Mouse (Mus musculus) lung, postnatal 0 days (tissue): ENCODE measurements at regions not wholly inside any gene's neighbourhood (a gene's known extent, or its start where the extent isn't known, plus 50 kb on each side); places are given as distances from the start of the nearest gene placed in this dataset.

Source experiments
- ATAC-seq: fragments of 200-750 bp; cut with Nextera tagmentation; 2 replicates; pipeline ENCODE4 v1.8.0; 2017; ENCODE audit warnings: moderate library complexity
- DNase-seq: peaks from one replicate; pipeline ENCODE4 v3.0.0-alpha.2; 2016; ENCODE audit warnings: low spot score
- H3K27ac ChIP-seq: fragments of 300-500 bp; sonication (generic); 2 replicates; pipeline ENCODE4 v1.5.1; 2014; ENCODE audit warnings: antibody characterized with exemption, mild to moderate bottlenecking, low read length, mixed read lengths
- H3K27me3 ChIP-seq: fragments of 300-500 bp; sonication (generic); replicated peaks from 2 replicates; pipeline ENCODE4 v1.6.1; 2014; ENCODE audit warnings: low read length, mixed read lengths; ENCODE audit not compliant: insufficient read depth
- H3K36me3 ChIP-seq: fragments of 300-500 bp; sonication (generic); 2 replicates; pipeline ENCODE4 v1.6.1; 2014; ENCODE audit warnings: low read length, mixed read lengths; ENCODE audit not compliant: insufficient read depth
- H3K4me1 ChIP-seq: fragments of 300-500 bp; sonication (generic); 2 replicates; pipeline ENCODE4 v1.6.1; 2014; ENCODE audit warnings: antibody characterized with exemption, low read depth, low read length, mixed read lengths; ENCODE audit not compliant: insufficient read depth
- H3K4me2 ChIP-seq: fragments of 300-500 bp; sonication (generic); replicated peaks from 2 replicates; pipeline ENCODE4 v1.6.1; 2014; ENCODE audit warnings: low read depth, mild to moderate bottlenecking, low read length, moderate library complexity, mixed read lengths
- H3K4me3 ChIP-seq: fragments of 300-500 bp; sonication (generic); 2 replicates; pipeline ENCODE4 v1.5.1; 2014; ENCODE audit warnings: low read depth, low read length
- H3K9ac ChIP-seq: fragments of 300-500 bp; sonication (generic); replicated peaks from 2 replicates; pipeline ENCODE4 v1.6.1; 2014; ENCODE audit warnings: low read depth, mild to moderate bottlenecking
- H3K9me3 ChIP-seq: fragments of 300-500 bp; sonication (generic); 2 replicates; pipeline ENCODE4 v1.6.1; 2016; ENCODE audit warnings: low read length, mixed read lengths
- CTCF ChIP-seq: IDR thresholded peaks from 2 replicates; pipeline ENCODE4 v1.5.1; 2016; ENCODE audit warnings: antibody characterized with exemption, mild to moderate bottlenecking
- EP300 ChIP-seq: IDR thresholded peaks from 2 replicates; pipeline ENCODE4 v1.6.1; 2016; ENCODE audit warnings: antibody characterized with exemption, mild to moderate bottlenecking, control low read depth
- WGBS: fragments of 180-500 bp; shearing (Covaris S2); extraction: QIAGEN DNeasy Blood & Tissue Kit; methylation state at CpG from one replicate; pipeline ENCODE4 v1.1.7; 2014; 5-methylcytosine and 5-hydroxymethylcytosine counted together

GRCm38 (mm10) chr6:100500741-100501140 is 170.2 kb downstream of the Shq1 start:
- Histone ChIP-seq H3K27me3 (no peaks in the 10 kb centered on the region), H3K36me3 (no peaks in the 10 kb centered on the region), H3K27ac (no peak overlapping the region), H3K9ac (no peak overlapping the region), H3K4me2 (no peak overlapping the region), H3K9me3 (no peaks in the 10 kb centered on the region), H3K4me1 (no peaks in the 10 kb centered on the region), H3K4me3 (no peak overlapping the region)
- WGBS: 63% methylated on average over 2 of the region's 2 CpGs
- ATAC-seq: no peak
- DNase-seq: no peak
- TF ChIP-seq EP300: no peak
- no peak for TF ChIP-seq CTCF

- ATAC-seq (no peak), DNase-seq (no peak)
- no peaks in the 10 kb centered on the region for H3K4me1 ChIP-seq
- no peak overlapping the region for H3K27ac ChIP-seq
- H3K9me3 ChIP-seq: no peaks in the 10 kb centered on the region
- H3K4me3 ChIP-seq: no peak overlapping the region
- TF ChIP-seq EP300 (no peak), CTCF (no peak)
- no peaks in the 10 kb centered on the region for H3K36me3 ChIP-seq
- no peak overlapping the region for H3K4me2 ChIP-seq
- no peaks in the 10 kb centered on the region for H3K27me3 ChIP-seq
- no peak overlapping the region for H3K9ac ChIP-seq
- 70% methylated on average over 8 of the region's 8 CpGs for WGBS
Measured at GRCm38 (mm10) chr6:100500060-100500459, 170.9 kb downstream of the Shq1 start.

GRCm38 (mm10) chr6:100498861-100499271 is 172.1 kb downstream of the Shq1 start:
- no peak for TF ChIP-seq CTCF
- TF ChIP-seq EP300: no peak
- Histone ChIP-seq H3K9ac (no peak overlapping the region), H3K27me3 (no peaks in the 10 kb centered on the region), H3K36me3 (no peaks in the 10 kb centered on the region), H3K4me1 (no peaks in the 10 kb centered on the region), H3K4me2 (no peak overlapping the region), H3K9me3 (no peaks in the 10 kb centered on the region), H3K4me3 (no peak overlapping the region), H3K27ac (no peak overlapping the region)
- ATAC-seq (no peak; the same call in 1 of the 2 replicates), DNase-seq (peak; percentile 32)
- WGBS: 54% methylated on average over 4 of the region's 4 CpGs

GRCm38 (mm10) chr6:100498126-100498525 is 172.8 kb downstream of the Shq1 start:
- H3K27me3 ChIP-seq: no peaks in the 10 kb centered on the region
- H3K4me3 ChIP-seq: no peak overlapping the region
- DNase-seq (no peak), ATAC-seq (no peak)
- no peaks in the 10 kb centered on the region for H3K4me1 ChIP-seq
- TF ChIP-seq CTCF (no peak), EP300 (no peak)
- no peak overlapping the region for H3K9ac ChIP-seq
- no peak overlapping the region for H3K4me2 ChIP-seq
- no peaks in the 10 kb centered on the region for H3K9me3 ChIP-seq
- no peaks in the 10 kb centered on the region for H3K36me3 ChIP-seq
- no peak overlapping the region for H3K27ac ChIP-seq
- 81% methylated on average over 2 of the region's 2 CpGs for WGBS

GRCm38 (mm10) chr6:100496135-100496534 is 174.8 kb downstream of the Shq1 start:
- Histone ChIP-seq H3K4me2 (no peak overlapping the region), H3K36me3 (no peaks in the 10 kb centered on the region), H3K4me3 (no peak overlapping the region), H3K9ac (no peak overlapping the region), H3K4me1 (no peaks in the 10 kb centered on the region), H3K27ac (no peak overlapping the region), H3K9me3 (no peaks in the 10 kb centered on the region), H3K27me3 (no peaks in the 10 kb centered on the region)
- TF ChIP-seq CTCF (no peak), EP300 (no peak)
- DNase-seq (no peak), ATAC-seq (no peak)

GRCm38 (mm10) chr6:100495131-100495530 is 175.8 kb downstream of the Shq1 start:
- Histone ChIP-seq H3K4me1 (no peaks in the 10 kb centered on the region), H3K9me3 (no peaks in the 10 kb centered on the region), H3K4me3 (no peak overlapping the region), H3K27ac (no peak overlapping the region), H3K36me3 (no peaks in the 10 kb centered on the region), H3K9ac (no peak overlapping the region), H3K4me2 (no peak overlapping the region), H3K27me3 (no peaks in the 10 kb centered on the region)
- ATAC-seq (peak; percentile 52), DNase-seq (peak; percentile 63)
- TF ChIP-seq EP300 (no peak), CTCF (no peak)
- 53% methylated on average over 12 of the region's 12 CpGs for WGBS

GRCm38 (mm10) chr6:100493558-100493957 is 177.4 kb downstream of the Shq1 start:
- H3K4me3 ChIP-seq: no peak overlapping the region
- WGBS: 68% methylated on average over 1 of the region's 1 CpGs

More at GRCm38 (mm10) chr6:100493558-100493957, 177.4 kb downstream of the Shq1 start:
- no peaks in the 10 kb centered on the region for H3K9me3 ChIP-seq
- no peaks in the 10 kb centered on the region for H3K27me3 ChIP-seq
- TF ChIP-seq CTCF (no peak), EP300 (no peak)
- no peak overlapping the region for H3K4me2 ChIP-seq
- DNase-seq: no peak
- no peaks in the 10 kb centered on the region for H3K36me3 ChIP-seq
- no peak for ATAC-seq
- H3K9ac ChIP-seq: no peak overlapping the region
- no peaks in the 10 kb centered on the region for H3K4me1 ChIP-seq
- H3K27ac ChIP-seq: no peak overlapping the region
